8 mouse cellular contexts compared by ENCODE assay signal in genomic region chr17:46159236-46159635, GRCm38 (mm10). TPM values are rescaled to one million over a fixed set of nuclear protein-coding genes. Genes with fewer than 3 reads are reported as not detected.
A peak's percentile ranks its signal among the peaks of the same experiment; 100 is the strongest.
DNase-seq lines count a peak whose midpoint lies in the region; ATAC-seq and TF ChIP-seq lines count a peak whose summit lies in the region.

No protein-coding gene starts in this region.

- no peak overlapping the region; the same call in 1 of the 2 replicates for H3K4me3 ChIP-seq in kidney, embryonic 14.5 days (ENCODE audit: low read length)
- peak overlapping the region; percentile 53 for H3K4me3 ChIP-seq in bone marrow, adult 2 months (replicated peaks; ENCODE audit: control insufficient read depth, low read depth, low read length)
- peak overlapping the region; percentile 80 for H3K4me3 ChIP-seq in erythroblast, embryonic 14.5 days (replicated peaks)
- peak overlapping the region; percentile 80 for H3K4me3 ChIP-seq in liver, embryonic 15.5 days (replicated peaks)

- no peak overlapping the region for H3K27ac ChIP-seq in kidney, embryonic 14.5 days (ENCODE audit: low read depth, low read length)
- H3K27ac ChIP-seq in bone marrow, adult 2 months (ENCODE audit: control insufficient read depth, insufficient read depth, low read depth, low read length, poor library complexity): peak overlapping the region; percentile 90
- peak overlapping the region; percentile 99 for H3K27ac ChIP-seq in liver, embryonic 15.5 days (replicated peaks)

- H3K27me3 ChIP-seq in kidney, embryonic 14.5 days (ENCODE audit: control insufficient read depth, insufficient read depth, low read length): no peaks in the 10 kb centered on the region
- no peaks in the 10 kb centered on the region for H3K27me3 ChIP-seq in erythroblast, embryonic 14.5 days (ENCODE audit: control insufficient read depth)
- H3K27me3 ChIP-seq in liver, embryonic 15.5 days: no peaks in the 10 kb centered on the region

- TF ChIP-seq CTCF in bone marrow, adult 2 months (IDR thresholded peaks at IDR 0.05; ENCODE audit: control insufficient read depth, insufficient read depth, low read length): no peak

- H3K4me2 ChIP-seq in kidney, embryonic 14.5 days (replicated peaks; ENCODE audit: low read depth, low read length): peak overlapping the region; percentile 90; the same call in 1 of the 2 replicates
- H3K4me2 ChIP-seq in liver, embryonic 15.5 days: peak overlapping the region; percentile 78

- WGBS in kidney, embryonic 14.5 days: 61% methylated on average over 2 of the region's 2 CpGs
- 34% methylated on average over 2 of the region's 2 CpGs for WGBS in bone marrow, adult 2 months
- WGBS in liver, embryonic 15.5 days (ENCODE audit: insufficient replicate concordance): 14% methylated on average over 2 of the region's 2 CpGs

- peaks cover 6% of the 10 kb centered on the region; the same call in 1 of the 2 replicates for H3K4me1 ChIP-seq in kidney, embryonic 14.5 days (ENCODE audit: control insufficient read depth, insufficient read depth, low read length)
- peaks cover 3% of the 10 kb centered on the region for H3K4me1 ChIP-seq in bone marrow, adult 2 months (ENCODE audit: control insufficient read depth, insufficient read depth, low read length)
- H3K4me1 ChIP-seq in erythroblast, embryonic 14.5 days (ENCODE audit: control insufficient read depth): peaks cover 79% of the 10 kb centered on the region
- H3K4me1 ChIP-seq in liver, embryonic 15.5 days (replicated peaks): peaks cover 68% of the 10 kb centered on the region

- no peak for TF ChIP-seq POLR2A in bone marrow, adult 2 months (IDR thresholded peaks at IDR 0.05; ENCODE audit: borderline replicate concordance, control insufficient read depth, low read depth, low read length)

- H3K9ac ChIP-seq in kidney, embryonic 14.5 days (ENCODE audit: low read depth, low read length): no peak overlapping the region
- peak overlapping the region; percentile 86 for H3K9ac ChIP-seq in liver, embryonic 15.5 days

- no peaks in the 10 kb centered on the region for H3K9me3 ChIP-seq in kidney, embryonic 14.5 days (ENCODE audit: control insufficient read depth, low read length)
- H3K9me3 ChIP-seq in erythroblast, embryonic 14.5 days (ENCODE audit: control insufficient read depth, low read length): peaks cover 7% of the 10 kb centered on the region
- H3K9me3 ChIP-seq in liver, embryonic 15.5 days (replicated peaks): no peaks in the 10 kb centered on the region

- H3K36me3 ChIP-seq in kidney, embryonic 14.5 days (ENCODE audit: control insufficient read depth, insufficient read depth, low read length): peaks cover 5% of the 10 kb centered on the region; the same call in 1 of the 2 replicates
- H3K36me3 ChIP-seq in erythroblast, embryonic 14.5 days (ENCODE audit: control insufficient read depth): peaks cover 48% of the 10 kb centered on the region
- peaks cover 26% of the 10 kb centered on the region for H3K36me3 ChIP-seq in liver, embryonic 15.5 days (replicated peaks)

- DNase-seq in kidney, postnatal 25 days: no peak
- no peak for DNase-seq in ovary, postnatal 10 days (ENCODE audit: low spot score)
- no peak for DNase-seq in cerebellum, adult 8-10 months
- DNase-seq in left cerebral cortex, adult 8-10 months (ENCODE audit: low spot score in 2 of 2): no peak

- ATAC-seq in kidney, embryonic 14.5 days (ENCODE audit: low FRiP score, low TSS enrichment): no peak
- peak; percentile 50 for ATAC-seq in liver, embryonic 15.5 days (ENCODE audit: insufficient read depth)

RNA-seq across cellular contexts. Expression of gene Gtpbp2, which starts 1.6 kb away (rescaled TPM):
- 35.6 and 36.0 TPM in 2 replicates for polyA plus RNA-seq in kidney, embryonic 14.5 days (2014; fragmentation: Nextera tagmentation; extraction: Ambion mirVana)
- 194 and 345 TPM in 2 replicates for polyA plus RNA-seq in bone marrow, adult 2 months (2011; ENCODE audit: insufficient read depth, insufficient read length, low replicate concordance, missing spikeins)
- 15.3 and 19.3 TPM in 2 replicates for polyA plus RNA-seq in erythroblast, embryonic 14.5 days (2012)
- polyA plus RNA-seq in liver, embryonic 15.5 days (2015; fragmentation: Nextera tagmentation; extraction: Ambion mirVana): 33.2 and 36.8 TPM in 2 replicates
- total RNA-seq in left cerebral cortex, adult 8-10 months (2022): 100 to 1,000 TPM in 3 of 4 experiments, 10 to 100 TPM in 1; 93.8 to 107 (median 103) TPM

RNA-seq across cellular contexts. Expression of gene Mad2l1bp, which starts 5.9 kb away (rescaled TPM):
- polyA plus RNA-seq in kidney, embryonic 14.5 days (2014; fragmentation: Nextera tagmentation; extraction: Ambion mirVana): 34.2 and 34.6 TPM in 2 replicates
- 25.9 and 32.7 TPM in 2 replicates for polyA plus RNA-seq in bone marrow, adult 2 months (2011; ENCODE audit: insufficient read depth, insufficient read length, low replicate concordance, missing spikeins)
- polyA plus RNA-seq in erythroblast, embryonic 14.5 days (2012): 1.4 and 4.1 TPM in 2 replicates
- polyA plus RNA-seq in liver, embryonic 15.5 days (2015; fragmentation: Nextera tagmentation; extraction: Ambion mirVana): 42.5 and 47.5 TPM in 2 replicates
- total RNA-seq in left cerebral cortex, adult 8-10 months (2022): 10 to 100 TPM; 13.0 to 15.8 (median 14.3) TPM

RNA-seq across cellular contexts. Expression of gene Rsph9, which starts 15.2 kb away (rescaled TPM):
- 14.4 and 14.8 TPM in 2 replicates for polyA plus RNA-seq in kidney, embryonic 14.5 days (2014; fragmentation: Nextera tagmentation; extraction: Ambion mirVana)
- polyA plus RNA-seq in bone marrow, adult 2 months (2011; ENCODE audit: insufficient read depth, insufficient read length, low replicate concordance, missing spikeins): 1.7 and 5.0 TPM in 2 replicates
- 0.42 TPM in 1 of 2 replicates, not detected in the other for polyA plus RNA-seq in erythroblast, embryonic 14.5 days (2012)
- polyA plus RNA-seq in liver, embryonic 15.5 days (2015; fragmentation: Nextera tagmentation; extraction: Ambion mirVana): 0.83 and 1.1 TPM in 2 replicates
- 10 to 100 TPM; 17.8 to 21.3 (median 19.5) TPM for total RNA-seq in left cerebral cortex, adult 8-10 months (2022)

RNA-seq across cellular contexts. Expression of gene Polh, which starts 43.2 kb away (rescaled TPM):
- polyA plus RNA-seq in kidney, embryonic 14.5 days (2014; fragmentation: Nextera tagmentation; extraction: Ambion mirVana): 9.3 and 15.6 TPM in 2 replicates
- polyA plus RNA-seq in bone marrow, adult 2 months (2011; ENCODE audit: insufficient read depth, insufficient read length, low replicate concordance, missing spikeins): 17.3 and 23.2 TPM in 2 replicates
- polyA plus RNA-seq in erythroblast, embryonic 14.5 days (2012): 0.24 and 0.27 TPM in 2 replicates
- polyA plus RNA-seq in liver, embryonic 15.5 days (2015; fragmentation: Nextera tagmentation; extraction: Ambion mirVana): 15.8 and 17.1 TPM in 2 replicates
- total RNA-seq in left cerebral cortex, adult 8-10 months (2022): 1 to 10 TPM; 5.3 to 7.8 (median 6.8) TPM

RNA-seq across cellular contexts. Expression of gene Xpo5, which starts 43.3 kb away (rescaled TPM):
- polyA plus RNA-seq in kidney, embryonic 14.5 days (2014; fragmentation: Nextera tagmentation; extraction: Ambion mirVana): 36.6 and 61.5 TPM in 2 replicates
- 8.6 and 15.1 TPM in 2 replicates for polyA plus RNA-seq in bone marrow, adult 2 months (2011; ENCODE audit: insufficient read depth, insufficient read length, low replicate concordance, missing spikeins)
- 0.36 and 0.51 TPM in 2 replicates for polyA plus RNA-seq in erythroblast, embryonic 14.5 days (2012)
- 14.4 and 15.2 TPM in 2 replicates for polyA plus RNA-seq in liver, embryonic 15.5 days (2015; fragmentation: Nextera tagmentation; extraction: Ambion mirVana)
- total RNA-seq in left cerebral cortex, adult 8-10 months (2022): 10 to 100 TPM; 38.3 to 42.7 (median 41.8) TPM
